Mouse (Mus musculus) kidney, postnatal 4 days (tissue): Measurements from ENCODE around the gene Lrmp.

Source experiments
- DNase-seq, 2 experiments: peaks; one replicate each; pipeline ENCODE4 v3.0.0; 2021; ENCODE audit warnings: mixed read lengths in 2 of 2

Lrmp gene

GRCm38 (mm10) chr6:145210056-145210680, 94.7 kb downstream of the Lrmp start:
- DNase-seq = no peak

- DNase-seq = peak; percentile 99
These were observed 95.4 kb downstream of the Lrmp start, which contains the start of the genes Casc1 and Etfrf1 for GRCm38 (mm10) chr6:145210816-145211338. TSS of gene Casc1 (minus strand) at chr6:145211005. TSS of gene Etfrf1 (plus strand) at chr6:145211134.

GRCm38 (mm10) chr6:145211376-145212305, 96.2 kb downstream of the Lrmp start:
- DNase-seq = no peak

GRCm38 (mm10) chr6:145213916-145214315, 98.5 kb downstream of the Lrmp start:
- DNase-seq = no peak

- DNase-seq = no peak
These were observed 100.4 kb downstream of the Lrmp start for GRCm38 (mm10) chr6:145215826-145216225.

GRCm38 (mm10) chr6:145224246-145224645, 108.8 kb downstream of the Lrmp start:
- no peak for DNase-seq
